Mouse (Mus musculus) kidney, postnatal 10 days (tissue): ENCODE measurements around the gene F8.

Experiments
- DNase-seq: peaks from one replicate; pipeline ENCODE4 v3.0.0; 2021; ENCODE audit warnings: mixed read lengths

Gene F8

GRCm38 (mm10) chrX:75137729-75138128, 244.7 kb downstream of the F8 start:
- no peak for DNase-seq

DNA sequence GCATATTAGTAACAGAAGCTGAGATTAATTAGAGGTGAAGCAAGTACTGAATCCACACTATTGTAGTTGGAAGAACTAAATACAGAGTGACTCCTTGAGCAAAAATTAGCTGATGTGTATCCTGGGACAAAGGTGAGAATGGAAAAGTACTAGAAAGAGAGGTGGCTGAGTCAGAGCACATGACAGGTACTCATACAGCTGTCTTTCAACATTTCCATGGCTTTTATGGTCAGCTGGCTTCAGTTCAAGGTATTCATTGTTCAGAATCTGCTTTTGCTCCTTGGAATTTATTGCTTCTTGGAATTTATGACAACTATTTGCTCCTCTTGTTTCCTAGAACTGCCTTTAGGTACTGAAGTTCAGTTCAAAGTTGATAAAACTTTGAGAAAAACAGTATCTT, 245.5 kb downstream of the F8 start:
- DNase-seq: no peak

GRCm38 (mm10) chrX:75130467-75131160, 251.8 kb downstream of the F8 start, which contains the start of gene Mpp1:
TSS of gene Mpp1 (minus strand) at chrX:75131016.
- peak; percentile 89 for DNase-seq

GRCm38 (mm10) chrX:75129474-75129873, 252.9 kb downstream of the F8 start:
- no peak for DNase-seq

DNA sequence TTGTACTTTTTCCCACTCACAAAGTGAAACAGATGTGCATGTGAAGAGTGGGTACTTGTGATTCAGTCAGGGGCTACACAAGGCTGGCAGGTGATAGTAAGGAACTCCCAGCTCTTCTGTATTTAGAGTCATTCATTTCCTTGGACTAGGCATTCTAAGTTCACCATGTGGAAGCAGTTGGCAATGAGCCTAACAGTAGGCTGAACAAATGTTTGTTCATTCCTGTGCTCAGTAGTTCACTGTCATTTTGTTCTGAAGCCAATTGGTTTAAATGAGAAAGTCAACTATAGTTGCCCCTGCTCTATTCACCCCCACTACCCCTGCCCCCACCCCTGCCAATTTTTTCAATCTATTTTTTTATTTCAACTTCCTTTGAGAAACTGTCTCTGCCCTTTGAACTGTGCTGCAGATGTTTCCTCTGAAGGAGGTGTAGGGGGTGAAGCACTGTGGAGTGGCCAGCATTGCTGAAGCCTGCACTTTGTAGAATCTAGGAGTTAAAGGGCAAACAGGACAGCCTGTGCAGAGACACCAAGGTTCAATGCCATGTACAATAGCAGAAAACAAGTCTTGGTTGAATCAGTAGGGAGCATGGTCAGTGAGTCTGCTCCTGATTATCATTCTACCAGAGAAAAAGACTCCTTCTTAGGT, 254.0 kb downstream of the F8 start:
- DNase-seq: peak; percentile 40

GRCm38 (mm10) chrX:75126893-75127292, 255.5 kb downstream of the F8 start:
- no peak for DNase-seq

- no peak for DNase-seq
These were observed 256.8 kb downstream of the F8 start for GRCm38 (mm10) chrX:75125606-75126005.
